Mouse (Mus musculus): ENCODE results near the gene Chrna10. TPM values are rescaled to one million over a fixed set of nuclear protein-coding genes. Genes with fewer than 3 reads are reported as not detected.

The Chrna10 gene
- 0.06 TPM in 1 of 2 replicates, not detected in the other for polyA plus RNA-seq (2012)

DNA sequence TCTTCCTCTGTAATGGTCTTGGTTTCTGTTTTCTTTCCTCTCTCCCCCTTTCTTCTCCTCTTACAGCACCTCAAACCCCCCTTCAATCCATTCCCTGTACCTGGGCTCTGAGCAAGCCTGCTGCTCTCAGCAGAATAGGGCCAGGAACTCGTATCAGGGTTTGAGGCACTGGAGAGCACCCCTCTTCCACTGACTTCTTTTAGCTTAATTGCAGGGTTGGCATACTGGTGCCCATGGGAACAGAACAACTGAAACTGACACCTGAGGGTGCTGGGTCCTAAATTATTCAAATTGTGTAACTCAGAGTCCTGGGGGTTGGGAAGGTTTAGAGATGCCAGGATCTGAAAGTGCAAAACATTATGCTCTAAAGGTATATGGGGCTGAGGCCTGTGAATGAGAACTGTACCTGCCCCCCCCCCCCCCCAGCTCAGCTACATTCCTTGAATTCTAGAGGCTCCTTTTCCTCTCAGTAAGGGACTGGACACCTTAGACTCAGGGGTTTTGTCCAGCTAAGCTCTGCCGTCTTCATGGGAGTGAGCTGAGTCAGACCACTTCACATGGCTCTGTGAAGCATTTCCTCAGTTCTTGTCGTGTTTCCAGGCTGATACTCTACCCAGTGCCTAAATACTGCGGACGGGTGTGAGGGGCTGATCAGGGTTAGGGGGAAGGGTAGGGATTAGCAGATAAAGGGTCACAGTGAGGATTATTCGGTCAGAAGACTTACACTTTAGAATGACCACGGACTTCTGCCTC, at the start of gene Chrna10:
Chrna10 (minus strand) TSS at position 250 of the 753 bp plus-strand sequence.

DNA sequence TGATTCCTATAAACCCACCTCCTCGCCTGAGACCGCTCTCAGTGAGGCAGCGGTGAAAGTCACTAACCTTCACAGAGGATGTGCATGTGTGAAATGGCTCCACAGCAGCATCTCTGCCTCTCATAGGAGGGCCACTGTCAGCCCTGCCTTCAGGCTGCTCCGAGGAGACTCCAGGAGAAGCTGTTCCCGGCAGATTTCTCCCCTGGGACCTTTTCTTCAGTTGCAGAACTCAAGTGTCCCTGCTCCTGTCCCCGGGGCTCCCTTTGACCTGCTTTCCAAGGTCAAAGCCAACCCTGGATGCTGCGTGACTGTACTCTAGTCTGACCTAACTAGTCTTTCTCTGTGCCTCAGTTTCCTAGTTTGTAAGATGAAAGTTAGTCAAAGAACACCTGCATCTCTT, 7.5 kb downstream of the Chrna10 start, which contains the start of gene Art5:
Art5 (minus strand) TSS at position 319 of the 400 bp plus-strand sequence.

DNA sequence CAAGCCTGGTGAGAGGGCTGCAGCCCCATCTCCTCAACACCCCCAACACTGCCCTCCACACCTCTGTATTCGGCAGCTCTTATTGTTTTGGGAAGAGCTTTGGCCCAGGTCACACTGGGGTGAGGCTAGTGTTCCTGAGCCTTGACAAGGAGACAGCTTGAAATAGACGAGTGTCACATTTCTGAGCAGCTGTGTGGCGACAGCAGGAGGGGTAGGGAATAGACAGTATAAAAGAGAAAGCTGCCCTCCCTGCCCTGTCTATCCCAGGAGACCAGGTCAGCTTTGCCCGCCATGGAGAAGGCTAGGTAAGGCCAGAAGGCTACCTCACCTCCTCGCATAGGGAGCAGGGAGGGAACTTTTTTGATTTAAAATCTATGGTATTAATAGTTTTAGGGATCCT, 15.1 kb downstream of the Chrna10 start, which contains the start of gene Art1:
Art1 (plus strand) TSS at position 257 of the 400 bp plus-strand sequence.

DNA sequence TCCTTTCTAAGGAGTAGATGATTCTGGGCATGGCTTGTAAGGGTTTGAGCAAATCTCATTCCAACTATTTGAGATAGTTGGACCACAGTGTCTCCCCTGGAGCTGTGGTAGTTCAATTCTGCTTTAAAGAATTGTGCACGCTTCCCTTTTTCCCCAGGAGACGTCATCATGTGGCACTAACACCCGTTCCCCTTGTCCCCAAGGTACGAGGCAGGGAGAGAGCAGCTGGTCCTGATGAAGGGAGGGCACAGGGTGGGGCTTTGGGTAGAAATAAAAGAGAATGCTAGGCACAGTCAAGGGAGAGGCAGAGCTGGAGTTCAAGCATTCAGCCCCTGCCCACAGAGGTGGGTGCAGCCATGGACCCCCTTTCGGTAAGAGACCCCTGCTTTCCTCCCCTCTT, 33.8 kb downstream of the Chrna10 start, which contains the start of gene Trpc2:
Trpc2 (plus strand) TSS at position 301 of the 400 bp plus-strand sequence.

DNA sequence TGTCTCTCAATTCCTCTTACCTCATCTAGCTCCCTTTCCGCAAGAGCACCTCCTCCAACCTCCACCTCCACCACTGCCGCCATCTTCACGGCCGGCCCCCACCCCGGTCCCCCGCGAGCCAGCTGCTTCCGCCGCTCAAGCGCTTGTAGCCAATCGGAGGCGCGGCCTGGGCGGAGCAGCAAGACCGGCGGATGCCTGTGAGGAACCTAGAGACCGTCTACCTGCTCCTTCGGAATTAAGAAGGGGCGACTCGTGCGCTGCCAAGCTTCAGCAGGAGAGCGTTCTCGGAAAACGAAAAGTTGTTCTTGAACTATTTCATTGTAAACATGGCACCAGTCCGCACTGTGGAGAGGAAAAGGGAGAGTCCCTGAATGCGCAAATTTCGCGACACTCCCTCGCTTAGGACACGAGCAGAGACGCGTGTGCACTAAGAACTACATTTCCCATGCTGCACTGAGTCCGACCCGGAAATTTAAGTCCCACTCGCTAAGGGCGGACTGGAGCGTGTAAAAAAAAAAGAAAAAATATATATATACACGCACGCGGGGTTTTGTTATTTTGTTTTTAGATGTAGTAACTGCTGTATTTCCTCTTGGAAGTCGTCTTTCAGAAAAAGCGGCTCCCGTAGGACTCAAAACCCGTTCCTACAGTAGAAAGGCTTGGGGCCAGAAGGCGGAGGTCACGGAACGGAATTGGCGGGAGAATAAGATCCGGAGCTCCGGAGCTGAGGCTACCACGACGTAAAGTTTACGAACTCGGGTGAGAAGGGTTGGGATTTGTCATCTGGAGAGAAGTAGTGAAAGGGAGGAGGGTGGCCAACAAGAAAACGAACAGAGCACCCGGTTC, 51.4 kb downstream of the Chrna10 start, which contains the start of the genes Rnf121, Xndc1 and Xntrpc:
Rnf121 (minus strand) TSS at position 424 of the 846 bp plus-strand sequence.
Xndc1 (plus strand) TSS at position 466 of the 846 bp plus-strand sequence.
Xntrpc (plus strand) TSS at position 668 of the 846 bp plus-strand sequence.

Other genes starting within 250 kb of the Chrna10 start
- 0.10 and 0.11 TPM in 2 replicates for gene Folr1, start 246.0 kb downstream of the Chrna10 start, polyA plus RNA-seq (2012)
- gene Lamtor1, start 210.9 kb downstream of the Chrna10 start, polyA plus RNA-seq (2012): 98.1 and 126 TPM in 2 replicates
- 0.03 and 0.08 TPM in 2 replicates for gene Tomt, start 210.5 kb downstream of the Chrna10 start, polyA plus RNA-seq (2012)
- 0.22 TPM in 1 of 2 replicates, not detected in the other for gene Lrrc51, start 182.9 kb downstream of the Chrna10 start, polyA plus RNA-seq (2012)
- gene Numa1, start 182.7 kb downstream of the Chrna10 start, polyA plus RNA-seq (2012): 131 and 170 TPM in 2 replicates
- 7.0 and 11.9 TPM in 2 replicates for gene Il18bp, start 98.1 kb downstream of the Chrna10 start, polyA plus RNA-seq (2012)
- gene Rnf121, start 51.4 kb downstream of the Chrna10 start, polyA plus RNA-seq (2012): 3.2 and 3.7 TPM in 2 replicates
- 18.2 and 25.0 TPM in 2 replicates for gene Xndc1, start 51.3 kb downstream of the Chrna10 start, polyA plus RNA-seq (2012)
- 0.90 and 1.6 TPM in 2 replicates for gene Xntrpc, start 51.1 kb downstream of the Chrna10 start, polyA plus RNA-seq (2012)
- 1.0 and 1.4 TPM in 2 replicates for gene Trpc2, start 33.7 kb downstream of the Chrna10 start, polyA plus RNA-seq (2012)
- 0.04 TPM in 1 of 2 replicates, not detected in the other for gene Art1, start 15.1 kb downstream of the Chrna10 start, polyA plus RNA-seq (2012)
- 0.36 and 0.67 TPM in 2 replicates for gene Art5, start 7.3 kb downstream of the Chrna10 start, polyA plus RNA-seq (2012)
- 6.3 and 6.6 TPM in 2 replicates for gene Nup98, start 93.3 kb upstream of the Chrna10 start, polyA plus RNA-seq (2012)
- 36.3 and 45.3 TPM in 2 replicates for gene Pgap2, start 93.4 kb upstream of the Chrna10 start, polyA plus RNA-seq (2012)
- gene Rhog, start 139.2 kb upstream of the Chrna10 start, polyA plus RNA-seq (2012): 163 and 199 TPM in 2 replicates
- 47.6 and 63.0 TPM in 2 replicates for gene Stim1, start 151.0 kb upstream of the Chrna10 start, polyA plus RNA-seq (2012)

All from megakaryocyte-erythroid progenitor cell, adult 5 weeks (primary cell).